Mouse (Mus musculus): ENCODE measurements around the gene Sema4g. TPM values are rescaled to one million over a fixed set of nuclear protein-coding genes. Genes with fewer than 3 reads are reported as not detected.

Sema4g gene
- polyA plus RNA-seq, 1 experiment from 2014 or later: 4.9 TPM

DNA sequence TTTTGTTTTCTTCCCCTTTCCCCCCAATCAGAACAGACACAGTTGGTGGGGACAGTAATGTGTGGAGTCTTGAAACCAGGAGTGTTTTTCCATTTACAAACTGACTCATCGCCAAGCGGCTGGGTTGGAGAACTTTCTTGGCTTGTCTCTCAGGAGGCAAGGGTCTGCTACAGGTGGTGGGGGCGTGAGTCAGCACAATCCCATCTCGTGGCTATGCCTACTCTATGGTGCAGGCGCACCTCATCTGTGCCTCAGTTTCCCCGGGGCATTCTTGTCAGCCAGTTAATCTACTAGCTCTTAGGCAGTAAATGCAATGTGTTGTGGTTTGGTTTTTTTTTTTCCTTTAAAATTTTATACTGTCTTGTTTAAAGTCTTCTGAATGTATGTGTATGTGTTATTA, 5.5 kb upstream of the Sema4g start:
- H3K4me3 ChIP-seq (ENCODE audit: low read depth, low read length): no peak overlapping the region
- peaks cover 13% of the 10 kb centered on the region for H3K36me3 ChIP-seq (ENCODE audit: control insufficient read depth, insufficient read depth, low read length)
- H3K27ac ChIP-seq (ENCODE audit: low read depth, low read length): no peak overlapping the region
- H3K9ac ChIP-seq (ENCODE audit: low read depth, low read length): no peak overlapping the region
- no peak overlapping the region for H3K4me2 ChIP-seq
- peaks cover 2% of the 10 kb centered on the region; the same call in 1 of the 2 replicates for H3K27me3 ChIP-seq (replicated peaks; ENCODE audit: control insufficient read depth, insufficient read depth, low read length)
- H3K4me1 ChIP-seq (replicated peaks; ENCODE audit: control insufficient read depth, insufficient read depth, low read length): no peaks in the 10 kb centered on the region; the same call in 1 of the 2 replicates
- no peaks in the 10 kb centered on the region for H3K9me3 ChIP-seq (ENCODE audit: control insufficient read depth, low read length)
- DNase-seq (ENCODE audit: low spot score) (no peak), ATAC-seq (replicated peaks; ENCODE audit: low FRiP score) (no peak)
- WGBS: 88% methylated on average over 6 of the region's 6 CpGs

DNA sequence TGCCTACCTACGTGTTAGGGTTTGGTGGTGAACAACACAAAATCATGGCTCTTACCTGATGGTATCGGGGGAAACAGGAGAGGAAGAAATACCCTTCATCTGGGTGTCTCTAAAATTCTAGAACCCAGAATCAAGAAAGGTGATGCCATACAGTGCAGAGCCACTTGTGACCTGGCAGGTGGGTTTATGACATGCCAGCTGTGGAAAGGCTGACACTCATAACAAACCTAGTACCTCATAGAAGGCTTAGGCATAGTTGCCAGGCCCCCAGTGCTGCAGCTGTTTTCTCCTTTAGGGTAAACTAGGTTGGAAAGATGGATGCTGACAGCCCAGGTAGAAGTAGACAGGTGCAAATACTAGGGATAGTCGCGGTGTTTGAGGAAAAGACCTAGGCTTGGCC, 4.5 kb upstream of the Sema4g start:
- no peak for ATAC-seq (replicated peaks; ENCODE audit: low FRiP score)
- Histone ChIP-seq H3K27me3 (replicated peaks; ENCODE audit: control insufficient read depth, insufficient read depth, low read length) (peaks cover 13% of the 10 kb centered on the region), H3K27ac (ENCODE audit: low read depth, low read length) (no peak overlapping the region), H3K36me3 (ENCODE audit: control insufficient read depth, insufficient read depth, low read length) (peaks cover 12% of the 10 kb centered on the region), H3K4me3 (ENCODE audit: low read depth, low read length) (no peak overlapping the region), H3K4me1 (replicated peaks; ENCODE audit: control insufficient read depth, insufficient read depth, low read length) (peaks cover 5% of the 10 kb centered on the region; the same call in 1 of the 2 replicates), H3K9ac (ENCODE audit: low read depth, low read length) (no peak overlapping the region), H3K9me3 (ENCODE audit: control insufficient read depth, low read length) (no peaks in the 10 kb centered on the region), H3K4me2 (no peak overlapping the region)
- DNase-seq (ENCODE audit: low spot score): no peak
- WGBS: 88% methylated on average over 4 of the region's 4 CpGs

DNA sequence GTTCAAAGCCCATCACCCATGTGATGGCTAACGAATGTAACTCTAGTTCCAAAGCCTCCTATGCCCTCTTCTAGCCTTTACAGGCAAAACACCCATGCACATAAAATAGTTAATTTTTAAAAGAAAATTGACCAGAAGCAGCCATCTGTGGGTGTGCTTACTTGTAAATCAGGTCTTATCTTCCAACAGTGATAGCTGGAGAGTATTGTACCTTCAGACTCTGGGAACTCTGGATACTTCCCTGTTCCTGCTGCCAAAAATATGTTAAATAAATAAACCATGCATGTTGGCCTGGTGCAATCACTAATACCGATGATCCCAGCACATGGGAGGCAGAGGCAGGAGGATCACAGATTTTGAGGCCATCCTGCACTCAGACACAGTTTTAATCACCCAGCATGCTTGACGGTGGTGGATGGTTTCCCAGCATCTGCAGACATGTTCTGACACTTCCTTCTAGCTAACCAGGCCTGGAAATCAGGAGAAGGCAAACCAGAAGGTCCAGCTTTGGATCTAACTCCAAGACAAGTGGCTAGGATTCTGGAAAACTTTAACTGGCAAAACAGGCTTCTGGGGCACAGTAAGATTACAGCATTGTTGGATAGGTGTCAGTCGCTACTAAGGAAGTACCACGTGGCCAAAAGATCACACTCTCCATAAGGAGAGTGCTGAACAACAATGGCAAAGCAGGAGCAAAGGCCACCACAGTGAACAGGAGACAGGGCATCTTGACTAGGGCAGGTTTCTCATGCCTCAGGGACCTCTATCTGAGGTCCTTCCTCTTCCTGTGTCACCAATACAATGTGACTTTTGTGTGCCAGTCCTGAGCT, 3.5 kb upstream of the Sema4g start:
- DNase-seq (ENCODE audit: low spot score) (no peak), ATAC-seq (replicated peaks; ENCODE audit: low FRiP score) (no peak)
- H3K27me3 ChIP-seq (replicated peaks; ENCODE audit: control insufficient read depth, insufficient read depth, low read length): peaks cover 19% of the 10 kb centered on the region
- H3K27ac ChIP-seq (ENCODE audit: low read depth, low read length): no peak overlapping the region
- H3K4me1 ChIP-seq (replicated peaks; ENCODE audit: control insufficient read depth, insufficient read depth, low read length): peaks cover 6% of the 10 kb centered on the region; the same call in 1 of the 2 replicates
- no peaks in the 10 kb centered on the region for H3K9me3 ChIP-seq (ENCODE audit: control insufficient read depth, low read length)
- H3K36me3 ChIP-seq (ENCODE audit: control insufficient read depth, insufficient read depth, low read length): peaks cover 8% of the 10 kb centered on the region
- no peak overlapping the region for H3K9ac ChIP-seq (ENCODE audit: low read depth, low read length)
- H3K4me2 ChIP-seq: no peak overlapping the region
- WGBS: 48% methylated on average over 5 of the region's 5 CpGs
- no peak overlapping the region for H3K4me3 ChIP-seq (ENCODE audit: low read depth, low read length)

DNA sequence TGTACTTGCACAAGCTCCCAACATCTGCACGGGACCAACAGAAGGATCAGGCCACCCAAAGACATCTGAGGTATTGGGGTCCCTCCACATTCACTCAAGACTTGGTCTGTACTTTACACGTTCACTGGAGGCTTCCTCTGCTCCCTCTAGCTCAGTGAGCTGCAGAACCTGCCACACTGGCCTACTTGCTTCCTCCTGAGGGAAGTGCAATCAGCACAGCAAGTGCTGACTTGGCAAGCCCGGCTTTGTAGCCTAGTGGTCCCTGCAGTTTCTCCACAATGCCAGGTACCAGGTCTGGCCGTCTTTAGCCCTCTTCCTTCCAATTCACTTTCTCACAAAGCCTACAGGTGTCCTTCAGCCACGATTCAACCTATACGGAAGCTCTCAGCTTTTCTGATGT, 1.9 kb upstream of the Sema4g start:
- WGBS: 64% methylated on average over 6 of the region's 6 CpGs
- H3K9me3 ChIP-seq (ENCODE audit: control insufficient read depth, low read length): no peaks in the 10 kb centered on the region

DNA sequence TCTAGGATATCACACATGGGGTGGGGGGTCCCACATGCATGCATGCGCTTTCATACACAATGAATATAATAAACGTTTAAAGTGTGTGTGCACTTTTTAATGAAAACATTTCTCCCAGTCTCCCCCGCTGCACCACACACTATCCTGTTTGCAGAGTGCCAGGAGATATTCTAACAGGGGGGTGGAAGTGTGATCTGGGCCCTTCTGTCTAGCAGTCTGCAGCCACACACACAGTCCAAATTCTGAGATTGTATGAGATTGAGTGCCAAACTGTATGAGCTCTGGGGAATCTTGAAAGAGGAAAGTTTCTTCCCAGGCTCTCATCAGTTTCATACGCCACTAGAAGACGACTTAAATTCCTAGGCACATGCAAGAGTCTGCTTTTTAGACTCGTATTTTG, 1.1 kb upstream of the Sema4g start:
- Histone ChIP-seq H3K9me3 (ENCODE audit: control insufficient read depth, low read length) (no peaks in the 10 kb centered on the region), H3K9ac (ENCODE audit: low read depth, low read length) (no peak overlapping the region), H3K4me1 (replicated peaks; ENCODE audit: control insufficient read depth, insufficient read depth, low read length) (peaks cover 10% of the 10 kb centered on the region; the same call in 1 of the 2 replicates), H3K36me3 (ENCODE audit: control insufficient read depth, insufficient read depth, low read length) (no peaks in the 10 kb centered on the region), H3K27ac (ENCODE audit: low read depth, low read length) (no peak overlapping the region), H3K4me2 (no peak overlapping the region), H3K4me3 (ENCODE audit: low read depth, low read length) (no peak overlapping the region), H3K27me3 (replicated peaks; ENCODE audit: control insufficient read depth, insufficient read depth, low read length) (peaks cover 19% of the 10 kb centered on the region)
- WGBS: 60% methylated on average over 6 of the region's 6 CpGs
- DNase-seq (ENCODE audit: low spot score) (no peak), ATAC-seq (replicated peaks; ENCODE audit: low FRiP score) (no peak)

More for the DNA sequence above, 1.9 kb upstream of the Sema4g start:
- H3K27ac ChIP-seq (ENCODE audit: low read depth, low read length): no peak overlapping the region
- H3K4me3 ChIP-seq (ENCODE audit: low read depth, low read length): no peak overlapping the region
- H3K36me3 ChIP-seq (ENCODE audit: control insufficient read depth, insufficient read depth, low read length): no peaks in the 10 kb centered on the region
- DNase-seq (ENCODE audit: low spot score) (no peak), ATAC-seq (replicated peaks; ENCODE audit: low FRiP score) (no peak)
- peaks cover 6% of the 10 kb centered on the region; the same call in 1 of the 2 replicates for H3K4me1 ChIP-seq (replicated peaks; ENCODE audit: control insufficient read depth, insufficient read depth, low read length)
- no peak overlapping the region for H3K9ac ChIP-seq (ENCODE audit: low read depth, low read length)
- no peak overlapping the region for H3K4me2 ChIP-seq
- peaks cover 19% of the 10 kb centered on the region for H3K27me3 ChIP-seq (replicated peaks; ENCODE audit: control insufficient read depth, insufficient read depth, low read length)

DNA sequence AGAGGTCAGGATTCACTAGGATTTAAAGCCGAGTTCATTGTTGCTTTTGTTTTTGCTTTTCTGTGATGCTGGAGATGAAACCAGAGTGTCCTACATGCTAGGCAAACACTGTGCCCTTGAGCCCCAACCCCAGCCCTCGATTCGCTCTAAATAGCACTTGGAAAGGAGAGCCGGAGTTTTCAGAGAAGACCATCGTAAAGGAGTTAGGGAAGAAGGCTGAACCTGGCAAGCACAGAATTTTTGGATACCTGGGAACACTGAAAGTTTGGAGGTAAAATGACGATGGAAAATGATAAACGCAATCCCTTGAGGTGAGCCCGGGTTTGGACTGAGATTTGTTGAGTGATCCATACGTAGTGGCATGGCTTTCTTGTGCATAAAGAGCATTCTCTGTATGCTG, 580 bp upstream of the Sema4g start:
- Histone ChIP-seq H3K27me3 (replicated peaks; ENCODE audit: control insufficient read depth, insufficient read depth, low read length) (peaks cover 19% of the 10 kb centered on the region), H3K9me3 (ENCODE audit: control insufficient read depth, low read length) (no peaks in the 10 kb centered on the region), H3K4me2 (peak overlapping the region; percentile 92), H3K36me3 (ENCODE audit: control insufficient read depth, insufficient read depth, low read length) (no peaks in the 10 kb centered on the region), H3K27ac (ENCODE audit: low read depth, low read length) (no peak overlapping the region), H3K4me3 (ENCODE audit: low read depth, low read length) (peak overlapping the region; percentile 62), H3K4me1 (replicated peaks; ENCODE audit: control insufficient read depth, insufficient read depth, low read length) (peaks cover 10% of the 10 kb centered on the region; the same call in 1 of the 2 replicates), H3K9ac (ENCODE audit: low read depth, low read length) (no peak overlapping the region)
- ATAC-seq (replicated peaks; ENCODE audit: low FRiP score): no peak
- WGBS: 39% methylated on average over 9 of the region's 9 CpGs
- no peak for DNase-seq (ENCODE audit: low spot score)

DNA sequence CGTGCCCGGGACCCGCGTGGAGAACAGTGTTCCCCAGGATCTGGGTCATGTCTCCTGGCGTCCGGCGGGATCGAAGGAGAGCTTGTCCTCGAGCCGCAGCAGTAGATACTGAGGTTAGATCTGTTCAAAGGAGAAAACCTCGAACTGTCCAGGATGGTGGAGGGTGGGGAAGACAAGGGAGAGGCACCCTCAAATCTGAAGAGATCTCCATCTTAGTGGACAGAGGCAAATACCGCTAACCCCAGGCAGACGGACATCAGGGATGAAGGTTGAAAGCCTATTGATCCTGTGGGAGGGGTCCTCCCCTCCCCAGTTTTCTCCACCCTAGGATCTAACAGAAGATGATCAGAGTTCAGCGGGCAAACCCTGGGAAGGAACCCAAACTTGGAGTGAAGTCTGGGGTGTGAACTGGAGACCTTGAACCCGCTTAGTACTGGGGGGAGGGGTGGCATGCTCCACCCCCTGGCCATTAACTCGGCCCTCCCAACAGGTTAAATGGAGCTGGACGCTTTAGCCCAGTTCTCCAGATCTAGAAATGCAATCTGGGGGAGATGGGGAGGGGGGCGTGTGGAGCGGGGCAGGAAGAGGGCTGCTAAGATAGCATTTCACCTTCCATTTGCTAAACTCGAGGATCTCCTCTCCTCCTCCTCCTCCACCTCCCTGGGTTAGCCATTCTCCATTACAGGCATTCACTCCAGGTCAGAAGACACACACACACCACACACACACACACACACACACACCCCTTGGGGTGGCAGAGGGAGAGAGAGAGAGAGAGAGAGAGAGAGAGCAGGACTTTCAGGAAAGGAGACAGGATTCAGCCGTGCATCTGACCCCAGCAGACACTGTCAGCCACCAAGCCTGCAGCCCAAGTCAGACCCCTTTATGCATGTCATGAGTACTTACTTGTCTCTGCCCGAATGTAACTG, 930 bp downstream of the Sema4g start:
- Histone ChIP-seq H3K4me2 (peak overlapping the region; percentile 92), H3K9me3 (ENCODE audit: control insufficient read depth, low read length) (no peaks in the 10 kb centered on the region), H3K27me3 (replicated peaks; ENCODE audit: control insufficient read depth, insufficient read depth, low read length) (peaks cover 19% of the 10 kb centered on the region), H3K27ac (ENCODE audit: low read depth, low read length) (peak overlapping the region; percentile 28; the same call in 1 of the 2 replicates), H3K36me3 (ENCODE audit: control insufficient read depth, insufficient read depth, low read length) (no peaks in the 10 kb centered on the region), H3K9ac (ENCODE audit: low read depth, low read length) (peak overlapping the region; percentile 68), H3K4me3 (ENCODE audit: low read depth, low read length) (peak overlapping the region; percentile 62), H3K4me1 (replicated peaks; ENCODE audit: control insufficient read depth, insufficient read depth, low read length) (peaks cover 10% of the 10 kb centered on the region; the same call in 1 of the 2 replicates)
- DNase-seq (ENCODE audit: low spot score) (peak; percentile 37), ATAC-seq (replicated peaks; ENCODE audit: low FRiP score) (no peak)
- WGBS: 12% methylated on average over 22 of the region's 22 CpGs

DNA sequence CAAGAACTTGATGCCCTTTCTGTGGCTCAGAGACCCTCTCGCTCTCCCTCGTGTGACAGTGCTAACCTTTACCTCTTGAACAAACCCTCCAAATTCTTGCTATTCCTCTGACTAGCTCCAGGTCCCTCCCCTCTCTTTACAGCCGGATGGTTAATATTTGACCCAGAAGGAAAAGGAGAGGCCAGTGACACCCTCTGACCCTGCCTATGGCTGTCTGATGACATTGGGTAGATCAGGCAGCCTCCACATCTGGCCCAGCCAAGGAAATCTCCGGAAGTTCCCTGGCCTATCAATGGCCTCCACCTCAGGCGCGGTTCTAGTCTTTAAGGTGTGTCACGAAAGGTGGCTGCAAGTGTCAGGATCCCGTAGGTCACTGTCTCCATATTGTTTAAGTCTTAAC, 2.1 kb downstream of the Sema4g start:
- 74% methylated on average over 8 of the region's 8 CpGs for WGBS
- Histone ChIP-seq H3K9ac (ENCODE audit: low read depth, low read length) (no peak overlapping the region), H3K4me2 (peak overlapping the region; percentile 92), H3K27me3 (replicated peaks; ENCODE audit: control insufficient read depth, insufficient read depth, low read length) (peaks cover 19% of the 10 kb centered on the region), H3K4me3 (ENCODE audit: low read depth, low read length) (0 out of 2 replicates have a peak overlapping the region, but pooled peaks have one; percentile 62), H3K4me1 (replicated peaks; ENCODE audit: control insufficient read depth, insufficient read depth, low read length) (peaks cover 10% of the 10 kb centered on the region; the same call in 1 of the 2 replicates), H3K9me3 (ENCODE audit: control insufficient read depth, low read length) (no peaks in the 10 kb centered on the region), H3K36me3 (ENCODE audit: control insufficient read depth, insufficient read depth, low read length) (no peaks in the 10 kb centered on the region), H3K27ac (ENCODE audit: low read depth, low read length) (peak overlapping the region; percentile 68)
- ATAC-seq (replicated peaks; ENCODE audit: low FRiP score): no peak; the same call in 1 of the 2 replicates
- peak; percentile 37 for DNase-seq (ENCODE audit: low spot score)

Measured in liver, embryonic 11.5 days (tissue).